Mouse (Mus musculus) heart, postnatal 0 days (tissue): Measurements from ENCODE around the gene Hexim2.

Experiments used
- CTCF ChIP-seq: IDR thresholded peaks from 2 replicates; pipeline ENCODE4 v1.5.1; 2016; ENCODE audit warnings: antibody characterized with exemption, control low read depth, low read depth
- EP300 ChIP-seq: IDR thresholded peaks from 2 replicates; pipeline ENCODE4 v1.6.1; 2016; ENCODE audit warnings: antibody characterized with exemption, low read depth

DNA sequence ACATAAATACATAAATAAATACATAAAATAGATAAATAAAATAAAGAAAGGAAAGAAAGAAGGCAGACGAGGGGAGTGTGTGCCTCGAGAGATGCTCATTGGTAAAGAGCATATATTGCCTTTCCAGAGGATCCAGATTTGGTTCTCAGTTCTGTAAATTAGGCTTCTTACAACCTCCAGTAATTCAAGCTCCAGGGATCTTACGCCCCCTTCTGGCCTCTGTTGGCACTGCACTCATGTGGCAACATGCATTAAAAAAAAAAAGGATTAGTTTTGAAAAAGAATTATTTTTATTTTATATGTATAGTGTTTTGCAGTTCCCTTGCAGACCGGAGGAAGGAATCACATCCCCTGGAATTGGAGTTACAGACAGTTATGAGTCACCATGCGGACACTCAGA, 29.9 kb downstream of the Hexim2 start:
- TF ChIP-seq EP300 (no peak), CTCF (peak; percentile 33)
